Mouse (Mus musculus) liver, adult 2 months (tissue): ENCODE measurements around the gene Gm49393.

Experiments
- CTCF ChIP-seq: fragments of 200-500 bp; IDR thresholded peaks from 2 replicates; pipeline ENCODE4 v1.5.1; 2011; ENCODE audit warnings: low read depth, low read length, control low read depth
- POLR2A ChIP-seq: fragments of 200-500 bp; IDR thresholded peaks from 2 replicates; pipeline ENCODE4 v1.6.1; 2011; ENCODE audit warnings: low read length, control low read depth; ENCODE audit not compliant: insufficient read depth; ENCODE audit errors: extremely low read depth

- TF ChIP-seq POLR2A (no peak), CTCF (no peak)
Observed at GRCm38 (mm10) chr13:60813722-60814121, 121.7 kb downstream of the Gm49393 start.
